Mouse (Mus musculus) right cerebral cortex, postnatal 14 days (tissue): ENCODE data around the gene Foxn4.

ENCODE experiments used
- DNase-seq: peaks from one replicate; pipeline ENCODE4 v3.0.0; 2022

Foxn4 gene

GRCm38 (mm10) chr5:114273693-114274402, at the start of gene Foxn4:
Gene Foxn4 (minus strand): TSS chr5:114273807.
- DNase-seq, result no peak

- DNase-seq, result no peak
Measured at GRCm38 (mm10) chr5:114323105-114323790, 49.6 kb upstream of the Foxn4 start.

GRCm38 (mm10) chr5:114309680-114310036, 36.1 kb upstream of the Foxn4 start:
- DNase-seq, result no peak

- no peak for DNase-seq
Measured at GRCm38 (mm10) chr5:114308765-114309679, 35.4 kb upstream of the Foxn4 start.

GRCm38 (mm10) chr5:114306496-114306895, 32.9 kb upstream of the Foxn4 start:
- no peak for DNase-seq

GRCm38 (mm10) chr5:114303166-114303565, 29.6 kb upstream of the Foxn4 start:
- no peak for DNase-seq

GRCm38 (mm10) chr5:114299883-114300610, 26.4 kb upstream of the Foxn4 start:
- no peak for DNase-seq

- no peak for DNase-seq
Measured at GRCm38 (mm10) chr5:114299156-114299855, 25.7 kb upstream of the Foxn4 start.

GRCm38 (mm10) chr5:114298212-114298894, 24.7 kb upstream of the Foxn4 start:
- no peak for DNase-seq

- no peak for DNase-seq
Measured at GRCm38 (mm10) chr5:114296693-114297631, 23.4 kb upstream of the Foxn4 start.

- DNase-seq, result no peak
Measured at GRCm38 (mm10) chr5:114290004-114290403, 16.4 kb upstream of the Foxn4 start.

GRCm38 (mm10) chr5:114288874-114289273, 15.3 kb upstream of the Foxn4 start, which contains the start of gene Myo1h:
Gene Myo1h (plus strand): TSS chr5:114289166.
- DNase-seq, result no peak

GRCm38 (mm10) chr5:114288396-114288795, 14.8 kb upstream of the Foxn4 start:
- no peak for DNase-seq

GRCm38 (mm10) chr5:114286872-114287571, 13.4 kb upstream of the Foxn4 start:
- DNase-seq, result no peak

GRCm38 (mm10) chr5:114286102-114286501, 12.5 kb upstream of the Foxn4 start:
- DNase-seq, result no peak

GRCm38 (mm10) chr5:114285398-114285700, 11.7 kb upstream of the Foxn4 start:
- DNase-seq, result no peak

GRCm38 (mm10) chr5:114284604-114285397, 11.2 kb upstream of the Foxn4 start:
- DNase-seq, result no peak

- DNase-seq, result no peak
Measured at GRCm38 (mm10) chr5:114282346-114282745, 8.7 kb upstream of the Foxn4 start.
